Mouse (Mus musculus): ENCODE data around the gene Btbd3.

GRCm38 (mm10) chr2:138482541-138482940, 226.2 kb downstream of the Btbd3 start:
- TF ChIP-seq POLR2A (IDR thresholded peaks at IDR 0.05; ENCODE audit: low read depth, low read length), result no peak
- TF ChIP-seq CTCF (IDR thresholded peaks at IDR 0.05; ENCODE audit: borderline replicate concordance, insufficient read depth, low read length), result no peak
